In the genomic region with DNA sequence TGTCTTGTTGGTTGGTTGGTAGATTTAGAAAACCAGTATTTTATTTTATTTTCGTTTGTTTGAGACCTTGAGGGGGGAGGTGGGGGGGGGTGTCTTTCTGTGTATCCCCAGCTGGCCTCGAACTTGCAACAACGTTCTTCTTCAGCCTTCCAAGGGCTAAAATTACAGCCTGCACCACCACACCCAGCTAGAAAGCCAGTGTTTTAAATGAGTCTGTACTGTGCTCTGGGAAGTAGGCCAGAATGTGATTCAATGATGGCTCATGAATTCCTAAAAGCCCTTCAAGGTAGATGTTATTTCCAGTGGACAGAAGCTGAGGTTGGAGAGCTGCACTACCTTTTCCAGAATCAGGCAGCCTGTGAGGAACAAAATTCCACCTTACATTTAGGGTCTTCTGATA, we compare ENCODE assay signal across 9 mouse cellular contexts. TPM values are rescaled to one million over a fixed set of nuclear protein-coding genes. Genes with fewer than 3 reads are reported as not detected.
DNase-seq lines count a peak whose midpoint lies in the region; ATAC-seq lines count a peak whose summit lies in the region.
"Had no signal": no experiment of that assay in that cellular context is flagged by ENCODE, and none has a peak within 500 bp of the region (broad histone marks: within the 10 kb centered on the region; RNA-seq: fewer than 3 reads in every experiment).

No protein-coding gene starts in this region.

- peak; percentile 34 for DNase-seq in layer of hippocampus, adult 11-12 months (ENCODE audit: low spot score)
- no peak for DNase-seq in layer of hippocampus, postnatal 10 days (ENCODE audit: low spot score in 2 of 2)
- peak; percentile 66 for DNase-seq in adrenal gland, postnatal 10 days
- no peak for DNase-seq in embryo, embryonic 10.5 days (ENCODE audit: low spot score)
- DNase-seq in right cerebral cortex, postnatal 4 days = no peak
- no peak for DNase-seq in ovary, adult 18-20 months (ENCODE audit: low spot score)
- DNase-seq: left cerebral cortex, postnatal 4 days had no signal

- H3K4me1 ChIP-seq in forebrain, embryonic 12.5 days = peaks cover 23% of the 10 kb centered on the region
- peaks cover 37% of the 10 kb centered on the region for H3K4me1 ChIP-seq in midbrain, embryonic 13.5 days (replicated peaks)

- H3K4me3 ChIP-seq in forebrain, embryonic 12.5 days (replicated peaks) = no peak overlapping the region
- no peak overlapping the region for H3K4me3 ChIP-seq in midbrain, embryonic 13.5 days (replicated peaks)

- H3K9me3 ChIP-seq in forebrain, embryonic 12.5 days = no peaks in the 10 kb centered on the region
- no peaks in the 10 kb centered on the region for H3K9me3 ChIP-seq in midbrain, embryonic 13.5 days

- no peak for ATAC-seq in forebrain, embryonic 12.5 days (ENCODE audit: low FRiP score)
- no peak for ATAC-seq in midbrain, embryonic 13.5 days

- 77% methylated on average over 3 of the region's 3 CpGs for WGBS in forebrain, embryonic 12.5 days
- 82% methylated on average over 3 of the region's 3 CpGs for WGBS in midbrain, embryonic 13.5 days

- H3K27me3 ChIP-seq in forebrain, embryonic 12.5 days = no peaks in the 10 kb centered on the region
- no peaks in the 10 kb centered on the region for H3K27me3 ChIP-seq in midbrain, embryonic 13.5 days

- peaks cover 5% of the 10 kb centered on the region for H3K36me3 ChIP-seq in forebrain, embryonic 12.5 days (replicated peaks)
- H3K36me3 ChIP-seq in midbrain, embryonic 13.5 days = peaks cover 11% of the 10 kb centered on the region

- H3K27ac ChIP-seq in forebrain, embryonic 12.5 days = no peak overlapping the region
- no peak overlapping the region for H3K27ac ChIP-seq in midbrain, embryonic 13.5 days

- H3K9ac ChIP-seq in forebrain, embryonic 12.5 days = no peak overlapping the region
- H3K9ac ChIP-seq in midbrain, embryonic 13.5 days (replicated peaks) = no peak overlapping the region

- H3K4me2 ChIP-seq in forebrain, embryonic 12.5 days = peak overlapping the region; percentile 55; the same call in 1 of the 2 replicates
- H3K4me2 ChIP-seq in midbrain, embryonic 13.5 days (replicated peaks) = peak overlapping the region; percentile 54

RNA-seq across cellular contexts. Expression of a gene that starts 2.0 kb away (rescaled TPM):
- total RNA-seq in layer of hippocampus, postnatal 10 days (2021) = 10 to 100 TPM; 14.4 to 16.9 TPM
- total RNA-seq in adrenal gland, postnatal 10 days (2021) = 1 to 10 TPM; 4.8 to 8.9 TPM
- polyA plus RNA-seq in forebrain, embryonic 12.5 days (2016; fragmentation: Nextera tagmentation; extraction: Ambion mirVana) = 10.1 and 11.8 TPM in 2 replicates
- polyA plus RNA-seq in midbrain, embryonic 13.5 days (2015; fragmentation: Nextera tagmentation; extraction: Ambion mirVana) = 18.8 and 20.0 TPM in 2 replicates

RNA-seq across cellular contexts. Expression of a gene that starts 18.2 kb away (rescaled TPM):
- 10 to 100 TPM; 38.0 to 38.7 TPM for total RNA-seq in layer of hippocampus, postnatal 10 days (2021)
- total RNA-seq in adrenal gland, postnatal 10 days (2021) = 10 to 100 TPM; 49.6 to 50.1 TPM
- 3.4 TPM in 2 replicates for polyA plus RNA-seq in forebrain, embryonic 12.5 days (2016; fragmentation: Nextera tagmentation; extraction: Ambion mirVana)
- polyA plus RNA-seq in midbrain, embryonic 13.5 days (2015; fragmentation: Nextera tagmentation; extraction: Ambion mirVana) = 3.5 and 3.9 TPM in 2 replicates

RNA-seq across cellular contexts. Expression of a gene that starts 32.7 kb away (rescaled TPM):
- 10 to 100 TPM; 63.1 to 66.1 TPM for total RNA-seq in layer of hippocampus, postnatal 10 days (2021)
- 10 to 100 TPM; 81.0 to 94.7 TPM for total RNA-seq in adrenal gland, postnatal 10 days (2021)
- 5.7 and 7.1 TPM in 2 replicates for polyA plus RNA-seq in forebrain, embryonic 12.5 days (2016; fragmentation: Nextera tagmentation; extraction: Ambion mirVana)
- polyA plus RNA-seq in midbrain, embryonic 13.5 days (2015; fragmentation: Nextera tagmentation; extraction: Ambion mirVana) = 6.5 and 7.8 TPM in 2 replicates

RNA-seq across cellular contexts. Expression of a gene that starts 32.8 kb away (rescaled TPM):
- total RNA-seq in layer of hippocampus, postnatal 10 days (2021) = 10 to 100 TPM; 13.4 to 13.7 TPM
- 10 to 100 TPM in 1 of 2 experiments, 1 to 10 TPM in 1; 8.7 to 11.0 TPM for total RNA-seq in adrenal gland, postnatal 10 days (2021)
- 1.4 and 1.5 TPM in 2 replicates for polyA plus RNA-seq in forebrain, embryonic 12.5 days (2016; fragmentation: Nextera tagmentation; extraction: Ambion mirVana)
- 0.99 and 1.1 TPM in 2 replicates for polyA plus RNA-seq in midbrain, embryonic 13.5 days (2015; fragmentation: Nextera tagmentation; extraction: Ambion mirVana)

RNA-seq across cellular contexts. Expression of a gene that starts 36.7 kb away (rescaled TPM):
- 10 to 100 TPM; 83.4 to 87.0 TPM for total RNA-seq in layer of hippocampus, postnatal 10 days (2021)
- total RNA-seq in adrenal gland, postnatal 10 days (2021) = 10 to 100 TPM; 17.7 to 20.5 TPM
- 1.1 TPM in 2 replicates for polyA plus RNA-seq in forebrain, embryonic 12.5 days (2016; fragmentation: Nextera tagmentation; extraction: Ambion mirVana)
- polyA plus RNA-seq in midbrain, embryonic 13.5 days (2015; fragmentation: Nextera tagmentation; extraction: Ambion mirVana) = 1.7 and 3.7 TPM in 2 replicates

Comparison
In these comparisons a context has a peak if more than half of its experiments do, and no peak if none do; other contexts are left out.
1. DNase-seq: peak in layer of hippocampus, adult 11-12 months (single experiment) and adrenal gland, postnatal 10 days (single experiment); none in layer of hippocampus, postnatal 10 days (0 of 2), embryo, embryonic 10.5 days (single experiment), right cerebral cortex, postnatal 4 days (single experiment) and ovary, adult 18-20 months (single experiment).